Mouse (Mus musculus): ENCODE results near the gene Tubb2a.

DNA sequence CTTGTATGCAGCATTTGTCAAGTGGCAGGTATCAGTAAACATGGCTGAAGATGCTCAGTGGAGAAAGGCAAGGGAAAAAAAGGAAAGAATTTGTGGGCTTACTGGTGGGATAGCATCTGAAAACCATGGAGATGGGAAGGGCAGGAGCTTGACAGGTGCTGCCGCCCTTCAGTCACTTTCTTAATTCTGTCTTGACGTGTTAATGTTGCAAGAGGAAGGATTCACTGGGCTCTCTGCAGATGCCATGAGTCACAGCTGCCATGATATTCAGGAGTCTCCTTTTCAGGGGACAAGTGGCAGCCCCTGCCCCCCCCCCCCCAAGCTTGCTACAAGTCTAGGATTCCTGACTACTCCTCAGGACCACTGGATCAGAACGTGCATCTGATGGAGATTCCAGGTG, 34.1 kb upstream of the Tubb2a start:
- no peak for TF ChIP-seq EP300 (IDR thresholded peaks at IDR 0.05; ENCODE audit: low read depth)
- TF ChIP-seq CTCF (IDR thresholded peaks at IDR 0.05; ENCODE audit: low read depth), result no peak

Data from liver, embryonic 14.5 days (tissue).